Mouse (Mus musculus) cerebellum, postnatal 36 days (tissue): Measurements from ENCODE around the gene Mfsd4b1.

Source experiments
- DNase-seq, 2 experiments: peaks; one replicate each; pipeline ENCODE4 v3.0.0; 2021 to 2022; ENCODE audit warnings: mixed read lengths in 2 of 2

Gene Mfsd4b1

GRCm38 (mm10) chr10:40024554-40025428 lies at the start of gene Mfsd4b1:
Gene Mfsd4b1 (minus strand): TSS chr10:40025268.
- peak; percentile 85 to 89 for DNase-seq

GRCm38 (mm10) chr10:40073608-40074007 lies 48.5 kb upstream of the Mfsd4b1 start:
- no peak for DNase-seq

GRCm38 (mm10) chr10:40070684-40071083 lies 45.6 kb upstream of the Mfsd4b1 start:
- no peak for DNase-seq

GRCm38 (mm10) chr10:40069270-40069669 lies 44.2 kb upstream of the Mfsd4b1 start:
- no peak for DNase-seq

GRCm38 (mm10) chr10:40068595-40068994 lies 43.5 kb upstream of the Mfsd4b1 start:
- DNase-seq = no peak

- DNase-seq = no peak
Observed at GRCm38 (mm10) chr10:40067529-40067928, 42.5 kb upstream of the Mfsd4b1 start.

- no peak for DNase-seq
Observed at GRCm38 (mm10) chr10:40067071-40067470, 42.0 kb upstream of the Mfsd4b1 start.

GRCm38 (mm10) chr10:40065357-40065756 lies 40.3 kb upstream of the Mfsd4b1 start:
- DNase-seq = no peak

GRCm38 (mm10) chr10:40063291-40063890 lies 38.3 kb upstream of the Mfsd4b1 start:
- DNase-seq = no peak

- DNase-seq = no peak
Observed at GRCm38 (mm10) chr10:40062812-40063211, 37.7 kb upstream of the Mfsd4b1 start.

GRCm38 (mm10) chr10:40061926-40062325 lies 36.9 kb upstream of the Mfsd4b1 start:
- DNase-seq = no peak

GRCm38 (mm10) chr10:40058786-40059120 lies 33.7 kb upstream of the Mfsd4b1 start:
- DNase-seq = no peak

- no peak for DNase-seq
Observed at GRCm38 (mm10) chr10:40058062-40058785, 33.2 kb upstream of the Mfsd4b1 start.

GRCm38 (mm10) chr10:40057615-40058014 lies 32.5 kb upstream of the Mfsd4b1 start:
- no peak for DNase-seq

GRCm38 (mm10) chr10:40054455-40054854 lies 29.4 kb upstream of the Mfsd4b1 start:
- no peak for DNase-seq

GRCm38 (mm10) chr10:40053896-40054295 lies 28.8 kb upstream of the Mfsd4b1 start:
- DNase-seq = no peak

GRCm38 (mm10) chr10:40053257-40053895 lies 28.3 kb upstream of the Mfsd4b1 start:
- DNase-seq = peak in 1 of 2 experiments; percentile 41

GRCm38 (mm10) chr10:40051997-40052396 lies 26.9 kb upstream of the Mfsd4b1 start:
- DNase-seq = no peak

- no peak for DNase-seq
Observed at GRCm38 (mm10) chr10:40050763-40051162, 25.7 kb upstream of the Mfsd4b1 start.

GRCm38 (mm10) chr10:40041339-40041738 lies 16.3 kb upstream of the Mfsd4b1 start:
- DNase-seq = no peak

GRCm38 (mm10) chr10:40036686-40037560 lies 11.9 kb upstream of the Mfsd4b1 start:
- DNase-seq = no peak

GRCm38 (mm10) chr10:40034956-40035355 lies 9.9 kb upstream of the Mfsd4b1 start:
- no peak for DNase-seq
